Mouse (Mus musculus) liver, adult 2 months (tissue): ENCODE measurements at regions not wholly inside any gene's neighbourhood (a gene's known extent, or its start where the extent isn't known, plus 50 kb on each side); places are given as distances from the start of the nearest gene placed in this dataset.

Experiments used
- DNase-seq: peaks from one replicate; pipeline ENCODE4 v3.0.0-alpha.2; 2011; ENCODE audit warnings: low read depth, low spot score; ENCODE audit errors: extremely low read depth
- H3K27ac ChIP-seq: fragments of 200-500 bp; replicated peaks from 2 replicates; pipeline ENCODE4 v1.5.1; 2012; ENCODE audit warnings: low read depth, mild to moderate bottlenecking, control low read depth, inconsistent platforms, low read length; ENCODE audit not compliant: insufficient read depth
- H3K27me3 ChIP-seq: fragments of 200-500 bp; 2 replicates; pipeline ENCODE4 v1.6.1; 2012; ENCODE audit warnings: mild to moderate bottlenecking, moderate library complexity, low read length, inconsistent platforms; ENCODE audit not compliant: control insufficient read depth, insufficient read depth
- H3K36me3 ChIP-seq: fragments of 200-500 bp; 2 replicates; pipeline ENCODE4 v1.6.1; 2012; ENCODE audit warnings: low read length, inconsistent platforms; ENCODE audit not compliant: control insufficient read depth, insufficient read depth
- H3K4me1 ChIP-seq: fragments of 200-500 bp; 2 replicates; pipeline ENCODE4 v1.6.1; 2011; ENCODE audit warnings: low read length; ENCODE audit not compliant: control insufficient read depth, insufficient read depth
- H3K4me3 ChIP-seq: fragments of 200-500 bp; 2 replicates; pipeline ENCODE4 v1.5.1; 2011; ENCODE audit warnings: low read depth, mild to moderate bottlenecking, control low read depth, low read length, moderate library complexity; ENCODE audit not compliant: insufficient read depth
- H3K79me2 ChIP-seq: fragments of 200-500 bp; 2 replicates; pipeline ENCODE4 v1.6.1; 2012; ENCODE audit warnings: inconsistent platforms, mild to moderate bottlenecking, low read length, moderate library complexity; ENCODE audit not compliant: control insufficient read depth, insufficient read depth
- H3K9ac ChIP-seq: fragments of 200-500 bp; 2 replicates; pipeline ENCODE4 v1.6.1; 2012; ENCODE audit warnings: low read depth, mild to moderate bottlenecking, control low read depth, inconsistent platforms, low read length
- CTCF ChIP-seq: fragments of 200-500 bp; IDR thresholded peaks from 2 replicates; pipeline ENCODE4 v1.5.1; 2011; ENCODE audit warnings: low read depth, low read length, control low read depth
- POLR2A ChIP-seq: fragments of 200-500 bp; IDR thresholded peaks from 2 replicates; pipeline ENCODE4 v1.6.1; 2011; ENCODE audit warnings: low read length, control low read depth; ENCODE audit not compliant: insufficient read depth; ENCODE audit errors: extremely low read depth
- WGBS: fragments of 180-500 bp; shearing (Covaris S2); methylation state at CpG from one replicate; pipeline ENCODE4 v1.1.7; 2018; 5-methylcytosine and 5-hydroxymethylcytosine counted together

DNA sequence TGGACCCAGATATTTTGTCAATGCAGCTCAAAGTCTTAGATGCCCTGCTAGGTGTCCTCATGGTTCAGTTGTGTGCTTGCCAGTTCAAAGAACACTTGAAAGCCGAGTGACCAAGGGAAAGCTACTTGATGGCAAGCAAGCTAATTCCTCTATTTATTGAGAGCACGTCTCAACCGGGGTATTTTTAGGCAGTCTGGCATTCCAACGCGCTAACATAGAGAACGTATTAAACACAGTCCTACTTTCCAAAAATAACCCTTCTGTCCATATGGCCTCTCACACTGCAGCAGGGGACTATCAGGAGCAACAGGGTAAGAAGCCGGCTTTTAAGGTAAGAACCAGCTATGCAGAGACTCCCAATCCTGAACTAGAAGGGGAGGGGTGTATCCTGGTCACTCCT is 128.1 kb upstream of the Fam19a5 start:
- H3K79me2 ChIP-seq, result no peaks in the 10 kb centered on the region
- no peaks in the 10 kb centered on the region for H3K4me1 ChIP-seq
- H3K9ac ChIP-seq, result no peak overlapping the region
- no peaks in the 10 kb centered on the region for H3K36me3 ChIP-seq
- H3K27ac ChIP-seq, result no peak overlapping the region
- H3K4me3 ChIP-seq, result no peak overlapping the region
- TF ChIP-seq CTCF (no peak), POLR2A (no peak)
- WGBS, result 83% methylated on average over 7 of the region's 7 CpGs
- no peaks in the 10 kb centered on the region for H3K27me3 ChIP-seq
- DNase-seq, result no peak

DNA sequence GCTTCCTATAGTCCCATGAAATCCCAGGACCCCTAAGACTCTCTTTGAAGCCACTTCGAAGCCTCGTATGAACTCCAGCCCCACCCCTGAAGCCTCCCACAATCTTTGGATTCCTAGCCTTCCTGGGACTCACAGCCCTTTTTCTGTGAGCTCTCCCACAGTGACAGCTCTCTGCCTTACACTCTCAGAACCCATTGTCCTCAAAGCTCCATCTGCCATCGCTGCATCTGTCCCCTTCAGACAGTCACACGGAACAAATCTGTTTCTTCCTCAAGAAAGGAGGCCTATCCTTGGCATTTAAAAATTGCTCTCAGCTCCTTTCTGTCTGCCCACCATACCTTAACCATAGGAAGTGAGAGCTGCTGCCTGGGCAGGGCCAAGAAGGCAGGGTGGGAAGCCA is 122.4 kb upstream of the Fam19a5 start:
- TF ChIP-seq POLR2A (no peak), CTCF (no peak)
- DNase-seq, result no peak
- WGBS, result 81% methylated on average over 4 of the region's 4 CpGs
- Histone ChIP-seq H3K79me2 (no peaks in the 10 kb centered on the region), H3K27ac (no peak overlapping the region), H3K27me3 (no peaks in the 10 kb centered on the region), H3K4me3 (no peak overlapping the region), H3K36me3 (no peaks in the 10 kb centered on the region), H3K9ac (no peak overlapping the region), H3K4me1 (no peaks in the 10 kb centered on the region)

DNA sequence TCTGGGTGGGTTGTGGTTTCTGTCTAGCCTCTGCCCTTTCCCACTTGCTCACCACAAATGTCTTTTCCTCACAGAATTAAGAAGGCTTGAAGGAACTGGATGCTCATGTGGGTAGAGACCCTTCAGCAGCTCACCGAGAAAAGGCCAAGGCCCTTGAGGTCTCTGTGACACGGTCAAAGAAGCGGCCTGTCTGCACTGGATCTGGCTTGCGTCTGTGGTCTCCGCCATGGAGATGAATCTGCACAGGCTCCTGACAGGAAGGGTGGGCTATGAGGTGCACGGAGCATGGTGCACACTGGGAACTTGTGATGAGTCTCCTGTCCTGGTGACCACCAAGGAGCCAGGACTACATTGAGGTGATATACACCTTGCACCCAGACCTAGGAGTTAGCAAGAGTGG is 110.8 kb upstream of the Fam19a5 start:
- Histone ChIP-seq H3K27me3 (no peaks in the 10 kb centered on the region), H3K9ac (no peak overlapping the region), H3K27ac (no peak overlapping the region), H3K4me1 (no peaks in the 10 kb centered on the region), H3K79me2 (no peaks in the 10 kb centered on the region), H3K4me3 (no peak overlapping the region), H3K36me3 (no peaks in the 10 kb centered on the region)
- 86% methylated on average over 6 of the region's 6 CpGs for WGBS
- DNase-seq, result no peak
- TF ChIP-seq CTCF, result no peak
- TF ChIP-seq POLR2A, result no peak

DNA sequence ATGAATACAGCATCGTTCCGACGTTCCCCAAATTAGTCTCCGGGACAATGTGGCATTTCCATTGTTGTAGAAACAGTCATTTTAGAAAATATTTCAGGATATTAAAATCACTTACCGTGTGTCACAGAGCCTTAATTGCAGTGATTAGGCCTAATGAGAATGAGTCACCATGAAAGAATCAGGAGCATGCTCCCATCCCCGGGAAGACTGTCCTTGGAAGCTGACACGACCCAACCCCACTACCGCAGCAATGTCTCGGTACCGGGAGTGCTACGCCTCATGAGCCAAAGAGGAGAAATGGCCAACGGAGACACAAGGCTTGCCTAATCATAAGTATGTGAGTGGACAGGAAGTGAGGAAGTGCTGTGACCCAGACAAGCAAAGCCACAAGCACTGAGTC is 110.2 kb upstream of the Fam19a5 start:
- H3K27ac ChIP-seq, result no peak overlapping the region
- no peaks in the 10 kb centered on the region for H3K36me3 ChIP-seq
- DNase-seq, result no peak
- H3K27me3 ChIP-seq, result no peaks in the 10 kb centered on the region
- no peak overlapping the region for H3K4me3 ChIP-seq
- TF ChIP-seq CTCF (no peak), POLR2A (no peak)
- no peak overlapping the region for H3K9ac ChIP-seq
- 92% methylated on average over 12 of the region's 12 CpGs for WGBS
- H3K79me2 ChIP-seq, result no peaks in the 10 kb centered on the region
- H3K4me1 ChIP-seq, result no peaks in the 10 kb centered on the region

DNA sequence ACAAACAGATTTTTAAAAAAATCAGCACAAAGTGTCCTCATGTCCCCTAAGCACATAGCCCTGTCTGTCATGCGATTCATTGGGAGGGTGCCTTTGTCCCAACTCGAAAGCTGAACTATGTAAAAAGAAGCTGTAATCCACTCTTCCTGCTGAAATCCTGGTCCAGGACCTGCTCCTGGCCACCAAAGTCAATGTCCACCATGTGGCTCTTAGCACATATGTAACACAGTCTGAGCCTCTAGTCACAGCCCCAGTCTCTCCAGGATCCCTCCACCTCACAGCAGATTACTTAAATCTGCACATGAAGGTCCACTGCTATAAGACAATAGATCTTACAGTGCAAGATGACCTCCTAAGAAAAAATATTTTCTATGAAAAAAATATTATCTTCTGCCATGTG is 108.5 kb upstream of the Fam19a5 start:
- H3K9ac ChIP-seq, result no peak overlapping the region
- TF ChIP-seq CTCF (no peak), POLR2A (no peak)
- no peaks in the 10 kb centered on the region for H3K36me3 ChIP-seq
- WGBS, result 85% methylated on average over 2 of the region's 2 CpGs
- H3K27ac ChIP-seq, result no peak overlapping the region
- H3K79me2 ChIP-seq, result no peaks in the 10 kb centered on the region
- no peaks in the 10 kb centered on the region for H3K4me1 ChIP-seq
- DNase-seq, result no peak
- H3K4me3 ChIP-seq, result no peak overlapping the region
- H3K27me3 ChIP-seq, result no peaks in the 10 kb centered on the region

DNA sequence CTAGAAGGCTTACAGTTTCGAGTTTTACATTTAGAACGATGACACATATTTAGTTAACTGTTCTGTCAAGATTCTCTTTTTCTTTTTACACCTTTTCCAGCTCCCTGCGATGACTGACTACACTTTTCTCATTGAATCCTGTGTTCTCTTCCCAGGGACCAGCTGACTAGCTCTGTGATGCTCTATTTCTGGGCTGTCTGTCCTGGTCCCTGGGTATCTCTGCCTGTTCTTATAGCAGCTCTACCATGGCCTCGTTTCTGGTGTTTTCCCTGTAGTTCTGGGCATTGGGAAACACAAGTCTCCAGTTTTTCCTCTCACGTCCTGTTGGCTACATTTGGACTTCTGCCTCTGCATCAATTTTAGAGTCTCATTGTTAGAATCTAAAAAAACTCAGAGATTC is 106.5 kb upstream of the Fam19a5 start:
- Histone ChIP-seq H3K27me3 (no peaks in the 10 kb centered on the region), H3K9ac (no peak overlapping the region), H3K4me1 (no peaks in the 10 kb centered on the region), H3K4me3 (no peak overlapping the region), H3K36me3 (no peaks in the 10 kb centered on the region), H3K27ac (no peak overlapping the region), H3K79me2 (no peaks in the 10 kb centered on the region)
- DNase-seq, result no peak
- no peak for TF ChIP-seq CTCF
- 70% methylated on average over 5 of the region's 5 CpGs for WGBS

DNA sequence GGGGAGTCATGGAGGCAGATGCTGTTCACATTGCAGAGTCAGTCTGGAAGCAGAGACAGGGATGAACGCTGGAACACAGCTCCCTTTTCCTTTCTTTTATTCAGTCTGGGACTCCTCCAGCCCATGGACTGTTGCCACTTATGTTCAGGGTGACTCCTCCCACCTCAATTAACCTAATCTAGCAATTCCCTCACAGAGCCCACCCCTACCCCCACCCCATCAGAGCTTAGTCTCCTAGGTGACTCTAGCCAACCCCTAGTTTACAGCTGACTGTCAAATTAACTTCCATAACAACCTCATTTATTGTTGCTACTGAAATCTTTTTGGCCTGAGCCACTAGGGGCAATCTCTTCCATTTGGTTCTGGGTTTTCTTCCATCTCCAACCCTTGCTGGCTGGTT is 85.2 kb upstream of the Fam19a5 start:
- Histone ChIP-seq H3K9ac (no peak overlapping the region), H3K4me3 (no peak overlapping the region), H3K4me1 (no peaks in the 10 kb centered on the region), H3K79me2 (no peaks in the 10 kb centered on the region), H3K27ac (no peak overlapping the region), H3K36me3 (no peaks in the 10 kb centered on the region), H3K27me3 (no peaks in the 10 kb centered on the region)
- no peak for DNase-seq
- 67% methylated on average over 1 of the region's 1 CpGs for WGBS
- TF ChIP-seq POLR2A, result no peak
- TF ChIP-seq CTCF, result no peak
